Mouse (Mus musculus): ENCODE measurements around the gene Napa. TPM values are rescaled to one million over a fixed set of nuclear protein-coding genes. Genes with fewer than 3 reads are reported as not detected.

Napa gene
- polyA plus RNA-seq, 1 experiment from 2014 or later, result 203 TPM

Other genes starting within 250 kb of the Napa start
- gene Crx, start 218.5 kb upstream of the Napa start, polyA plus RNA-seq (2015; fragmentation: Nextera tagmentation; extraction: Ambion mirVana), result not detected in 2 replicates
- gene Crxos, start 215.8 kb upstream of the Napa start, polyA plus RNA-seq (2015; fragmentation: Nextera tagmentation; extraction: Ambion mirVana), result not detected in 2 replicates
- 745 and 748 TPM in 2 replicates for gene Selenow, start 176.1 kb upstream of the Napa start, polyA plus RNA-seq (2015; fragmentation: Nextera tagmentation; extraction: Ambion mirVana)
- 194 and 195 TPM in 2 replicates for gene Nop53, start 152.4 kb upstream of the Napa start, polyA plus RNA-seq (2015; fragmentation: Nextera tagmentation; extraction: Ambion mirVana)
- 39.4 and 39.5 TPM in 2 replicates for gene Ehd2, start 130.9 kb upstream of the Napa start, polyA plus RNA-seq (2015; fragmentation: Nextera tagmentation; extraction: Ambion mirVana)
- 7.5 and 8.1 TPM in 2 replicates for gene Bicra, start 50.5 kb upstream of the Napa start, polyA plus RNA-seq (2015; fragmentation: Nextera tagmentation; extraction: Ambion mirVana)
- gene Zfp541, start 36.6 kb upstream of the Napa start, polyA plus RNA-seq (2015; fragmentation: Nextera tagmentation; extraction: Ambion mirVana), result 0.13 TPM in 1 of 2 replicates, not detected in the other
- 30.0 and 37.5 TPM in 2 replicates for gene Kptn, start 21.4 kb downstream of the Napa start, polyA plus RNA-seq (2015; fragmentation: Nextera tagmentation; extraction: Ambion mirVana)
- gene Slc8a2, start 31.4 kb downstream of the Napa start, polyA plus RNA-seq (2015; fragmentation: Nextera tagmentation; extraction: Ambion mirVana), result 0.09 and 0.19 TPM in 2 replicates
- gene Meis3, start 76.6 kb downstream of the Napa start, polyA plus RNA-seq (2015; fragmentation: Nextera tagmentation; extraction: Ambion mirVana), result 22.5 and 28.9 TPM in 2 replicates
- 14.1 and 18.2 TPM in 2 replicates for gene Dhx34, start 123.6 kb downstream of the Napa start, polyA plus RNA-seq (2015; fragmentation: Nextera tagmentation; extraction: Ambion mirVana)
- gene C5ar2, start 145.7 kb downstream of the Napa start, polyA plus RNA-seq (2015; fragmentation: Nextera tagmentation; extraction: Ambion mirVana), result 0.04 and 0.08 TPM in 2 replicates
- gene C5ar1, start 161.1 kb downstream of the Napa start, polyA plus RNA-seq (2015; fragmentation: Nextera tagmentation; extraction: Ambion mirVana), result 2.5 and 3.7 TPM in 2 replicates
- gene Inafm1, start 175.2 kb downstream of the Napa start, polyA plus RNA-seq (2015; fragmentation: Nextera tagmentation; extraction: Ambion mirVana), result 16.4 and 19.5 TPM in 2 replicates
- 28.9 and 33.0 TPM in 2 replicates for gene Ccdc9, start 188.3 kb downstream of the Napa start, polyA plus RNA-seq (2015; fragmentation: Nextera tagmentation; extraction: Ambion mirVana)
- gene Bbc3, start 209.9 kb downstream of the Napa start, polyA plus RNA-seq (2015; fragmentation: Nextera tagmentation; extraction: Ambion mirVana), result 12.3 and 12.4 TPM in 2 replicates